ENCODE assay signal across 9 mouse cellular contexts in genomic region chr19:22905066-22905482, GRCm38 (mm10).
DNase-seq lines count a peak whose midpoint lies in the region; TF ChIP-seq lines count a peak whose summit lies in the region.
"Had no signal": no experiment of that assay in that cellular context is flagged by ENCODE, and none has a peak within 500 bp of the region (broad histone marks: within the 10 kb centered on the region; RNA-seq: fewer than 3 reads in every experiment).

No protein-coding gene starts in this region.

- no peak for TF ChIP-seq CTCF in heart, adult 2 months (IDR thresholded peaks at IDR 0.05)
- TF ChIP-seq CTCF in thymus, adult 2 months (IDR thresholded peaks at IDR 0.05; ENCODE audit: borderline replicate concordance, control insufficient read depth, extremely low read depth, insufficient read depth, low read length, poor library complexity), result no peak

- no peaks in the 10 kb centered on the region for H3K79me2 ChIP-seq in heart, adult 2 months (replicated peaks; ENCODE audit: control insufficient read depth, insufficient read depth, low read length)

- DNase-seq in adrenal gland, adult (ENCODE audit: inconsistent age in 2 of 2, low spot score in 1 of 2), result peak; percentile 31 to 70
- DNase-seq in adrenal gland, adult 8-10 months, result no peak
- DNase-seq in cerebellum, adult 18-20 months, result peak; percentile 83 to 89
- DNase-seq in heart, adult 2 months, result peak; percentile 65
- peak; percentile 79 to 81 for DNase-seq in layer of hippocampus, postnatal 14 days (ENCODE audit: low spot score in 2 of 2)
- peak; percentile 44 for DNase-seq in skeletal muscle tissue, adult 2 months (ENCODE audit: low read depth, low spot score)
- DNase-seq in ovary, adult 18-20 months (ENCODE audit: low spot score), result no peak
- DNase-seq in thymus, adult 2 months, result no peak

- H3K36me3 ChIP-seq in heart, adult 2 months (ENCODE audit: control insufficient read depth, insufficient read depth, low read length), result peaks cover 3% of the 10 kb centered on the region; the same call in 1 of the 2 replicates
- H3K36me3 ChIP-seq in thymus, adult 2 months (ENCODE audit: control insufficient read depth, insufficient read depth, low read length), result no peaks in the 10 kb centered on the region

- WGBS in heart, adult 2 months, result 27% methylated on average over 11 of the region's 11 CpGs
- 67% methylated on average over 11 of the region's 11 CpGs for WGBS in thymus, adult 2 months

- 0 out of 2 replicates have a peak, but pooled peaks have one; percentile 19 for TF ChIP-seq POLR2A in heart, adult 2 months (IDR thresholded peaks at IDR 0.05; ENCODE audit: insufficient read depth, low read depth, low read length)
- TF ChIP-seq POLR2A in thymus, adult 2 months (IDR thresholded peaks at IDR 0.05; ENCODE audit: control insufficient read depth, extremely low read depth, insufficient read depth, low read length, poor library complexity), result no peak

- H3K4me3 ChIP-seq in heart, adult 2 months, result peak overlapping the region; percentile 30
- H3K4me3 ChIP-seq in thymus, adult 2 months (ENCODE audit: control insufficient read depth, insufficient read depth, low read length), result no peak overlapping the region

- H3K27ac ChIP-seq in heart, adult 2 months, result peak overlapping the region; percentile 83
- no peak overlapping the region for H3K27ac ChIP-seq in thymus, adult 2 months (ENCODE audit: control insufficient read depth, insufficient read depth, low read length)
- H3K27ac ChIP-seq: kidney, postnatal 0 days had no signal

- intact Hi-C loops in heart, adult 2 months (cut with DNase I), result no loop called here

- no peak for TF ChIP-seq EP300 in heart, adult 2 months (IDR thresholded peaks at IDR 0.05; ENCODE audit: insufficient read depth, low read depth, low read length)

- no peak overlapping the region for H3K9ac ChIP-seq in heart, adult 2 months (ENCODE audit: low read depth, low read length)

- H3K4me1 ChIP-seq in heart, adult 2 months (ENCODE audit: control insufficient read depth, insufficient read depth, low read length), result no peaks in the 10 kb centered on the region; the same call in 1 of the 2 replicates
- no peaks in the 10 kb centered on the region for H3K4me1 ChIP-seq in thymus, adult 2 months (replicated peaks; ENCODE audit: control insufficient read depth, insufficient read depth, low read length)

- H3K27me3 ChIP-seq in heart, adult 2 months (ENCODE audit: control insufficient read depth, insufficient read depth, low read length), result no peaks in the 10 kb centered on the region
- H3K27me3 ChIP-seq in thymus, adult 2 months (ENCODE audit: control insufficient read depth, insufficient read depth, low read length), result no peaks in the 10 kb centered on the region

Comparison
In these comparisons a context has a peak if more than half of its experiments do, and no peak if none do; other contexts are left out.
1. DNase-seq: peak in adrenal gland, adult (2 of 2), cerebellum, adult 18-20 months (2 of 2), heart, adult 2 months (2 of 2), layer of hippocampus, postnatal 14 days (2 of 2) and skeletal muscle tissue, adult 2 months (single experiment); none in adrenal gland, adult 8-10 months (single experiment), ovary, adult 18-20 months (single experiment) and thymus, adult 2 months (single experiment).